Mouse (Mus musculus) lung, postnatal 0 days (tissue): Measurements from ENCODE around the gene Tubg2. TPM values are rescaled to one million over a fixed set of nuclear protein-coding genes. Genes with fewer than 3 reads are reported as not detected.

Source experiments
- ATAC-seq: fragments of 200-750 bp; cut with Nextera tagmentation; 2 replicates; pipeline ENCODE4 v1.8.0; 2017; ENCODE audit warnings: moderate library complexity
- DNase-seq: peaks from one replicate; pipeline ENCODE4 v3.0.0-alpha.2; 2016; ENCODE audit warnings: low spot score
- H3K27ac ChIP-seq: fragments of 300-500 bp; sonication (generic); 2 replicates; pipeline ENCODE4 v1.5.1; 2014; ENCODE audit warnings: antibody characterized with exemption, mild to moderate bottlenecking, low read length, mixed read lengths
- H3K27me3 ChIP-seq: fragments of 300-500 bp; sonication (generic); replicated peaks from 2 replicates; pipeline ENCODE4 v1.6.1; 2014; ENCODE audit warnings: low read length, mixed read lengths; ENCODE audit not compliant: insufficient read depth
- H3K36me3 ChIP-seq: fragments of 300-500 bp; sonication (generic); 2 replicates; pipeline ENCODE4 v1.6.1; 2014; ENCODE audit warnings: low read length, mixed read lengths; ENCODE audit not compliant: insufficient read depth
- H3K4me1 ChIP-seq: fragments of 300-500 bp; sonication (generic); 2 replicates; pipeline ENCODE4 v1.6.1; 2014; ENCODE audit warnings: antibody characterized with exemption, low read depth, low read length, mixed read lengths; ENCODE audit not compliant: insufficient read depth
- H3K4me2 ChIP-seq: fragments of 300-500 bp; sonication (generic); replicated peaks from 2 replicates; pipeline ENCODE4 v1.6.1; 2014; ENCODE audit warnings: low read depth, mild to moderate bottlenecking, low read length, moderate library complexity, mixed read lengths
- H3K4me3 ChIP-seq: fragments of 300-500 bp; sonication (generic); 2 replicates; pipeline ENCODE4 v1.5.1; 2014; ENCODE audit warnings: low read depth, low read length
- H3K9ac ChIP-seq: fragments of 300-500 bp; sonication (generic); replicated peaks from 2 replicates; pipeline ENCODE4 v1.6.1; 2014; ENCODE audit warnings: low read depth, mild to moderate bottlenecking
- H3K9me3 ChIP-seq: fragments of 300-500 bp; sonication (generic); 2 replicates; pipeline ENCODE4 v1.6.1; 2016; ENCODE audit warnings: low read length, mixed read lengths
- CTCF ChIP-seq: IDR thresholded peaks from 2 replicates; pipeline ENCODE4 v1.5.1; 2016; ENCODE audit warnings: antibody characterized with exemption, mild to moderate bottlenecking
- EP300 ChIP-seq: IDR thresholded peaks from 2 replicates; pipeline ENCODE4 v1.6.1; 2016; ENCODE audit warnings: antibody characterized with exemption, mild to moderate bottlenecking, control low read depth
- WGBS: fragments of 180-500 bp; shearing (Covaris S2); extraction: QIAGEN DNeasy Blood & Tissue Kit; methylation state at CpG from one replicate; pipeline ENCODE4 v1.1.7; 2014; 5-methylcytosine and 5-hydroxymethylcytosine counted together
- polyA plus RNA-seq: library from polyadenylated mRNA; unstranded; fragments of >200 nt; fragmentation: Nextera tagmentation; extraction: Ambion mirVana; gene quantifications from 2 replicates; pipeline ENCODE4 v1.2.1, GENCODE M21; 2015

Gene Tubg2
- polyA plus RNA-seq, 1 experiment from 2014 or later, result 2.3 TPM

DNA sequence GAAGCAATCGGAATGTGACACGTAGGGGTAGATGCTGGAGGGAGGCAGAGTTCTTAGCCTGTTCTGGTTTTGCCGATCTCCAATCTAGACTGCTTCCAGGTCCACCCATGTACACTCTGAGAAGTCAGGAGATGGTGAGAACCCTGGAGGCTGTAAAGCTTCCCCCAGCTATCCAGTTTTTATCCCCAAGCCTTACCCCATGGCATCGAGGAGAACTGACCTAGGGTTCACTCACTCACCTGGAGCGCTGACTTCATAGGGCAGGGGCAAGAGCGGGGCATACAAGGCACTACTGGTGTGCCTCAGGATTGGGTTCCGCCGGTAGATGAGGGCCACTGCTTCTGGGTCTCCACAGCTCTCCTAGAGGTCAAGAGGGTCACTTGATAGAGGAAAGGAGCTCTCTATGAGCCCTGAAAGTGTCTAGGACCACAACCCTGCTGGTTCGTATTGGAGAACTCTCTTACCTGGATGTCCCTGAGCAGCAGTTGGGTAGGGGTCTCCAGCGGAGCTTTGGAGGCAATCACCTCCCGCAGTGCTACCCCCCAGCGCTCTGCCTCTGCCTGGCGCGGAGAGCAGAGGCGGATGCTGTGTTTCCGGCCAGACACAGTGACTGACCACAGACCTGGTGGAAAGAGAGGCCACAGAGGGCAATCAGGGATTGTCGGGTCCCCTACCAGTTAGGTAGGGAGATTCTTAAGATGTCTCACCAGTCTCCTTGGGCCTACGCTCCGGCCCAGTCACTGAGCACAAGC lies 11.7 kb downstream of the Tubg2 start:
- no peak for DNase-seq
- TF ChIP-seq EP300, result no peak
- TF ChIP-seq CTCF, result no peak
- H3K9ac ChIP-seq, result no peak overlapping the region
- no peaks in the 10 kb centered on the region; the same call in 1 of the 2 replicates for H3K27me3 ChIP-seq
- no peak overlapping the region for H3K27ac ChIP-seq
- ATAC-seq, result no peak
- no peak overlapping the region for H3K4me3 ChIP-seq
- peaks cover 17% of the 10 kb centered on the region; the same call in 1 of the 2 replicates for H3K4me1 ChIP-seq
- H3K36me3 ChIP-seq, result peaks cover 20% of the 10 kb centered on the region
- H3K9me3 ChIP-seq, result no peaks in the 10 kb centered on the region
- H3K4me2 ChIP-seq, result no peak overlapping the region
- 80% methylated on average over 19 of the region's 19 CpGs for WGBS

DNA sequence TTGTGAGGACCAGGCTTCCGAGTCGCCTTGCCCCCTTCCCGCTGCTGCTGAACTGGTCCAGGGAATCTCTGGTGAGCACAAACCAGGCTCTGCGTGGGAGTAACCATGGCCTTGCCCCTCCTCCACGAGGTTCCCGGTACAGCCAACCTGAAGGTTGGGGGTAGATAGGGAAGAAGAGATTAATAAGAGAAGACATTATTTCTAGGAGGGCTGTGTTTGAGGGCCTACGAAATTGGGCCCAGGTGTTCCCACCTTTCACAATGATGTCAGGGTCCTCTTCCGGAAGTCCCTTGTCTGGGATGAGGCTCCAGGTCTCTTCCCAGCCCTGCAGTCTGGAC lies 12.2 kb downstream of the Tubg2 start:
- Histone ChIP-seq H3K27me3 (no peaks in the 10 kb centered on the region; the same call in 1 of the 2 replicates), H3K4me3 (no peak overlapping the region)
- TF ChIP-seq EP300 (no peak), CTCF (no peak)

GRCm38 (mm10) chr11:101168301-101168980 lies 12.7 kb downstream of the Tubg2 start:
- WGBS, result 48% methylated on average over 14 of the region's 18 CpGs
- H3K27ac ChIP-seq, result peak overlapping the region; percentile 32
- H3K4me2 ChIP-seq, result peak overlapping the region; percentile 75
- ATAC-seq (no peak), DNase-seq (no peak)
- H3K9ac ChIP-seq, result no peak overlapping the region
- no peak for TF ChIP-seq CTCF
- no peak for TF ChIP-seq EP300
- H3K27me3 ChIP-seq, result no peaks in the 10 kb centered on the region; the same call in 1 of the 2 replicates
- 0 out of 2 replicates have a peak overlapping the region, but pooled peaks have one; percentile 68 for H3K4me3 ChIP-seq
- H3K9me3 ChIP-seq, result no peaks in the 10 kb centered on the region
- H3K36me3 ChIP-seq, result peaks cover 18% of the 10 kb centered on the region
- H3K4me1 ChIP-seq, result peaks cover 22% of the 10 kb centered on the region

More for the DNA sequence above, 12.2 kb downstream of the Tubg2 start:
- peaks cover 20% of the 10 kb centered on the region for H3K36me3 ChIP-seq
- 82% methylated on average over 8 of the region's 8 CpGs for WGBS
- H3K9me3 ChIP-seq, result no peaks in the 10 kb centered on the region
- no peak overlapping the region for H3K4me2 ChIP-seq
- H3K9ac ChIP-seq, result no peak overlapping the region
- H3K27ac ChIP-seq, result no peak overlapping the region
- ATAC-seq, result no peak
- no peak for DNase-seq
- H3K4me1 ChIP-seq, result peaks cover 20% of the 10 kb centered on the region; the same call in 1 of the 2 replicates

DNA sequence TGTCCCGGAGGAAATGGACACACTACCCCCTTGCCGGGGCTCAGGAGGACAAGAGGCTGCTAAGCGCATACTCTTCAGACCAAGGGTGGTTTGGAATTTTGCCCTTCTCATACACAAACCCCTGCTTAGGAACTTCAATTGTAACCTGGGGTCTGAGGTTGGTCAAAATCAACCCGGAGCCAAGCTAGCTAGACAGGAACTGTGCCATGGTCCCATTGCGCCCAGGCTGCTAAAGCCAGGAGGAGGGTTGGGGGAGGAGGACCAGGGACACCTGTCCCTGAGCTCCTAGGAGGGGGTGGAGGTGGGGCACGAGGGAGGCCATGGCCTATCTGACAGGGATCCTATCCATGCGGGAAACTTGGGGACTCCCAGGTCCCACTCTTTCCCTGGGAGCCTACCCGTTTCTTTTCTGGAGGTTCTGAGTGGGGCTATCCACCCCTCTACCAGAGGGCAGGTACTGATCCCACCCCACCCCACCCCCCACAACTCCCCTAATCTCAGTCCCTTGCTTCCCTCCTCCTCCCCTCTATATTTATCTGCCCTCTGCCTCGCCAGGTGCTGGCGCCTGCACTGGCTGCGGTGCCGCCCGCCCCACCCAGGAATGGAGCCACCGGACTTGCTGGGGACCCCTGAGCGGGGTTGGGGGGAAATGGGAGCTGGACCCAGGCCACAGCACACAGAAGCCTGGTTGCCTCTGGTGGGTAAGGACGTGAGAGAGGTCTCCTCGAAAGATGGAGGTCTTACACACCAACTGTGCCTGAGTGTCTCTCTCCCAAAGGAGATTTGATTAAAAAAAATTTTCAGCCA lies 13.8 kb downstream of the Tubg2 start:
- peak overlapping the region; percentile 74 for H3K9ac ChIP-seq

GRCm38 (mm10) chr11:101170354-101170810 lies 14.7 kb downstream of the Tubg2 start, which contains the start of gene Cntnap1:
Cntnap1 (plus strand) TSS chr11:101170523.
- no peaks in the 10 kb centered on the region for H3K9me3 ChIP-seq
- peaks cover 7% of the 10 kb centered on the region for H3K36me3 ChIP-seq
- ATAC-seq (peak; percentile 16), DNase-seq (peak; percentile 90)
- peak within 1 kb of the TSS; percentile 95 for H3K27ac ChIP-seq
- H3K4me2 ChIP-seq, result peak within 1 kb of the TSS; percentile 75
- peaks cover 34% of the 10 kb centered on the region for H3K4me1 ChIP-seq
- H3K9ac ChIP-seq, result peak within 1 kb of the TSS; percentile 74
- peak within 1 kb of the TSS; percentile 68 for H3K4me3 ChIP-seq
- WGBS, result under 1% methylated on average over 32 of the region's 35 CpGs
- peaks cover 5% of the 10 kb centered on the region for H3K27me3 ChIP-seq
- TF ChIP-seq EP300, result no peak
- no peak; the same call in 1 of the 2 replicates for TF ChIP-seq CTCF

More for the DNA sequence above, 13.8 kb downstream of the Tubg2 start:
- TF ChIP-seq EP300, result no peak
- no peak for TF ChIP-seq CTCF
- Histone ChIP-seq H3K27me3 (no peaks in the 10 kb centered on the region), H3K4me3 (peak overlapping the region; percentile 68), H3K4me2 (peak overlapping the region; percentile 75), H3K27ac (peak overlapping the region; percentile 95), H3K4me1 (peaks cover 28% of the 10 kb centered on the region), H3K36me3 (peaks cover 8% of the 10 kb centered on the region), H3K9me3 (no peaks in the 10 kb centered on the region)
- ATAC-seq, result no peak
- DNase-seq, result peak; percentile 19
- 12% methylated on average over 15 of the region's 17 CpGs for whole genome bisulfite sequencing
